Mouse (Mus musculus): ENCODE data around the gene Yars.

DNA sequence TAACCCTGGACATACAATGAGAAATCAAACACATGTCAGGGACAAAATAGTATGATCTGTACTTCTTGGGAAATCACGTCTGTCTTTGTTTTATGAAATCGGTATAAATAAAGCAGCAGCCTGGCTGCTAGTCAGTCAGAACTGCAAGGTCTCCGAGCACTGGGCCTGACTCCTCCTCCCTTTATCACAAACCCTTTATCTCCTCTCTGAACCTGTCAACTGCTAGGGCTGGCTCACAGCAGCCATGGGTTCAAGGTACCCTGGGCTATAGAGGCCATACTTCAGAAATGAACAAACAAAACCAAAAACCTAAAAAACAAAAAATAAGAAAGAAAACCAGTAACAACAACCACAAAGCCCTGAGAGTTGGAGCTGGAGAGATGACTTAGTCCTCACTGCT, 31.0 kb upstream of the Yars start:
- TF ChIP-seq CTCF (IDR thresholded peaks at IDR 0.05; ENCODE audit: insufficient read depth, low read depth, low read length) (no peak), POLR2A (IDR thresholded peaks at IDR 0.05; ENCODE audit: insufficient read depth, low read depth, low read length) (no peak)
